Mouse (Mus musculus): ENCODE measurements around the gene Hephl1.
"Not testable (repeated sequence)": the region's sequence is repeated elsewhere in the genome, so short reads cannot be mapped to it uniquely, and the experiment has no call there.

Gene Hephl1

DNA sequence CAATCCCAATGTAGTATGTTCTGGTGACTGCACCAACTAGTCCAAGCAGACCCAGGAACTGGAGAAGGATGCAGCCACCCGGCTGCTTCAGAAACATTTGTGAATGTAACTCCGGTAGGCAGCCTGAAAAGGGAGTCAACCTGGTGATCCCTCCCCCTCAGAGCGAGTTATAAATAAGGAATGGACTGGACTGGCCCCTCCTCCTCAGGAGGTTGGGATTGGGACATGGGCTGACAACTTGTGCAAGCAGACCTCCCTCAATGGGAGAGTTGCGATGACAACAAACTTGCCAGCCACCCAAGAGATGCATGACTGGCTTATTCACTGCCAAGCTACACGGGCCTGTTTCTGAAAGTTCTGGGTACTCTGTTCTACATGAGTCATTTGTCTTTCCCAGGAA is at the start of gene Hephl1:
Gene Hephl1, minus strand, starts transcription at position 101 of the 400 bp plus-strand sequence.
- no peak for DNase-seq

DNA sequence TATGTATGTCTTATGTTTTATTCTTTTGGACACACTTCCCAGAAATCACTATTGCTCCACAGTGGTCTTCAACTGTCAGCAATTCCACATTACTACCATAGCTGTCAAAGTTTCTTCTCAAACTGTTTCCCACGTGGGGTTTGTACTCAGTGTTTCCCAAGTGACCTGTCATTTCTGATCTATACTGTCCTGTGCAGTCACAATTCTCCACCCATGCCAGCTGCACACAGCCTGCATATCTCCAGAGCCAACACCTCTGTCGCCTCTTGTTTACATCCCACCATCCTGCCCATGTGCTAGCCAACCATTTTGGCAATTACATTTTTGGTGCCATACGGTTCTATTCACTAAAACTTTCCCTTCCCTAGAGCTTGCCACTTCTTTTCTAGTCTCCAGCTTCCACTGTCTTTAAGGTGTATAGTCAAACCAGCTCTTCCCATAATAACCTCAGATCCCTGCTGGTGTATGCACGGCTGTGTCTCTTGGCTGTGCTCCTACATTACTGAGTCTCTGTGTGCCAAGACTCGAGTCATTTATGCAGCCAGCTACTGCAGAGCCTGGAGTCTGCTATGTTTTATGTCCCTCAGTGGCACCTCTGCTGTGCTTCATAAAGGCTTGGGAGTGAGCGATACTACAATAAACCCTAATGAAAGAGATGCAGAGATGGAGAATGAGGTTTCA is 37.5 kb upstream of the Hephl1 start:
- no peak for DNase-seq

GRCm38 (mm10) chr9:15140546-15140945 is 28.6 kb upstream of the Hephl1 start:
- no peak for DNase-seq

GRCm38 (mm10) chr9:15125897-15126296 is 14.0 kb upstream of the Hephl1 start:
- DNase-seq, result no peak

DNA sequence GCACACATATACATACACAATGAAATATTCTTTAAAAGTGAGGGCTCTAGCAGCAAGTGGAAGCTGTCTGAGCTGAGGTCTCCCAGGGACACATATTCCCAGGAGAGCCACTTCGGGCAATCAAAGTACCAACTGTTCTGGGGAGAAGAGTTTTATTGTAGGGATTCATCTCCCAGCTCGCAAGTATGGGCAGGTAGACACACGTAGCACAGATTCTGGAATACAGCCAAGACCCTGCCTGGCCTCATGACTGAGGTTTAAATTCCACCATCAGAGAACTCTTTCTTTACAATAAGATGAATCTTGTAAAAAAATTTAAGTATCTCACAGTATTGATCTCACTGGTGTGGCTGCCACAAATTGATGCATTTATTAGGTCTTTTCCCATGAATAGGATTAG is 10.5 kb upstream of the Hephl1 start:
- DNase-seq, result no peak

DNA sequence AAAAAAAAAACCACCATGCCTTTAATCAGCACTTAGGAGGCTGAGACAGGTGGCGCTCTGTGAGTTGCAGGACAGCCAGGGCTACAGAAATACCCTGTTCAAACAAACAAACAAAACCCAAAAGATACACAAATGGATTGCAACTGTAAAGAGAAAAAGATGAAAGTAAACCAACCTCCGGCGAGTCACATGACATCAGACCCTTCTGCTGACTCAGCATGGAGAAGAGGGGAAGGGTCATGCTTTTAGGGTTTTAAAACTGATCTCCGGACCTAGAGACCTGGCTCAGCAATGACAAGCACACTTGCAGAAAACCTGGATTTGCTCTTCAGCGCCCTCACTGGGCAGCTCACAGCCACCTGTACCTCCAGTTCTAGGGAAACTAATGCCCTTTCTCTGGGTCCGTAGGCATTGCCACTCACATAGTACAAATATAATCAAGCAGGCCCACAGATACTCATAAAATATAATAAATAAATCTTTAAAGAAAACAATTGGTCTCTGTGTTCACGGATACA is 9.0 kb upstream of the Hephl1 start:
- no peak for DNase-seq

DNA sequence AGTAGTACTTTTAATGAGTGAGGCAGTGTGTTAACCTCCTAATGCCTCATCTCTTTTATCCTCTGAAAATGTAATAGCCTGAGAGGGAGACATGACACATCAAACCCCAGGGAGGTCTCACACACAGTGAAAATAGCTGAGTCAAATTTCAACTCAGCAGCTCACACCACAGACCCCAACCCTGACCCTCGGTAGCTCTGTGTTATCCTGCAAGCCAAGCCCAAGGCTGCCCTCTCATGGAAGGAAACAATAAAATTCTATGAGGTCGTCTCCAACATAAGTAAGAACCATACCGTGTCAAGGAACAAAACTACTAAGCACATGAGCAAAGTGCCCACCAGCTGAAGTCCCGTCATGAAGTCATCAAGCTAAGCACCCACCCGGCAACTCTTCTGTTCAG is 8.3 kb upstream of the Hephl1 start:
- no peak for DNase-seq

- DNase-seq, result no peak
Observed at GRCm38 (mm10) chr9:15119515-15119914, 7.6 kb upstream of the Hephl1 start.

- no peak for DNase-seq
Observed at GRCm38 (mm10) chr9:15116165-15116564, 4.3 kb upstream of the Hephl1 start.

DNA sequence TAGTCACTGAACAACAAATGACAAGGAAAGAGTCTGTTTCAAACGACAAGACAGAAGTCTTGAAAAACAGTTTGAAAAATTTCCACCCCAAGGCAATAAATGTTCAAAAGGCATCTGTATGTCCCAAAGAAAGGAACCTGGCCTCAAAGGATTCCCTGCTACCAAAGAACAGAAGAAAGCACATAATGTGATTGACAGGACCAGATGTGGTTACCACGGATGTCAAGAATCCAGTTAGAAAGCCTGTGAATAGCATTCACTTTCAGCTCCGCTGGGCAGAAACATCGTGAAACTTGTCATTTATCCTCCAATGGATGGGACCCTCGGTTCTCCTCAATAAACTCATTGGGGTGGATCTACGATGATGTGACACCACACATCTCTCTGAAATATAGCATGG is 2.2 kb upstream of the Hephl1 start:
- DNase-seq, result no peak

GRCm38 (mm10) chr9:15108101-15108500 is 3.8 kb downstream of the Hephl1 start:
- no peak for DNase-seq

- no peak for DNase-seq
Observed at GRCm38 (mm10) chr9:15105136-15105535, 6.8 kb downstream of the Hephl1 start.

- no peak for DNase-seq
Observed at GRCm38 (mm10) chr9:15103579-15104300, 8.2 kb downstream of the Hephl1 start.

DNA sequence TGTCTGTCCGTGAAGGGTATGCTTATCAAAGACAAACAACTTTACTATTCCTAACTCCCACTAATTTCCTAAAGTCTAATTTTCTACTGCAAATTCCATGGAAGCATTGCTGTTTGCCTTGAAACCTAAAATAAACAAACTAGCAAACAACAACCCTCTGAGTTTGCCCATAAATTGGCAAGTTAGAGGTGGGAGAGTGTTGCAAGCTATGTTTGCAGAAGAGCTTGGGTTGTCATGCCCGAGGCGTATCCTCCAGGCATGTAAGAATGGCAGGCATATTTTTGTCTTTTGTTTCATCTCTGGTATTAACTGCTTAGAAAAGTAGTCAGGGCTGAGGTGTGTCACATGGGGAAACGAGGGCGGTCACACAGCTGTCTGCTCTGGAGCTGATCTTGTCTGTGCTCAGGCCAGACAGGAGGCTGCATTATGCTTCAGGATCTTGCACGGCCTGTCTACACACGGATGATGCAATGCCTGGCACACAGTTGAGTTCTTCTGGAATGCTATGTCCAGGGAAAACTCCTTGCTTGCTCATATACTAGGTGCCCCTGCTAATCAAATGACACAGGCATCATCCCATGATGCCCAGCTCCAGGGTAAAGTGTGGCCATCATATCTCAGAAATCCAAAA is 10.3 kb downstream of the Hephl1 start:
- DNase-seq, result no peak

DNA sequence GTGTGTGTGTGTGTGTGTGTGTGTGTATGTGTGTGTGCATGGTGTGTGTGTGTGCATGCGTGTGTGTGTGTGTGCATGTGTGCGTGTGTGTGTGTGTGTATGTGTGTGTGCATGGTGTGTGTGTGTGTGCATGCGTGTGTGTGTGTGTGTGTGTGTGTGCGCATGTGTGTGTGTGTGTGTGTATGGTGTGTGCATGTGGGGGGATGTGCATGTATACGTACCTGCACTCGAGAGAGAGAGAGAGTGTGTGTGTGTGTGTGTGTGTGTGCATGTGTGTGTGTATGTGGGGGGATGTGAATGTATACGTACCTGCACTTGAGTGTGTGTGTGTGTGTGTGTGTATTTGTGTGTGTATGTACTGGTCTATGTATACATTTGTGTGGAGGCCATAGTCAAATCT is 13.5 kb downstream of the Hephl1 start:
- not testable (repeated sequence) for DNase-seq

DNA sequence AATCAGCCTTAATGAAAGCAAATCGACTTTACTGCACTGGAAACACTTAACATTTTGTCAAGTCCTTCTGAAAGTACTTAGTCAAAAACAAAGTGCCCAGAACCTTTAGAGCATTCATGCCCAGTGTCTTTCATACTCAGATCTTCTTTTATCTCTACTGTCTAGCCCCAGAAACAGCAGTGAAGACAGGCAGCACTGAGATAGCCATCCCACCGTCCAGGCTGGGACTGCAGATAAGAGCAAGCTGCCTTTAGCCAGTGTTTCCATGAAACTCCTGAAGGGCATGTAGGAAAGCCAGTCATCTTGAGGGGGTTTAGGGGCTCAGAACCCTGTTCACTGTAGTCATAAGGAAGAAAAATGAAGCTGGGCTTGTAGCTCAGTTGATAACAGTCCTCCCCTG is 14.7 kb downstream of the Hephl1 start:
- DNase-seq, result no peak

DNA sequence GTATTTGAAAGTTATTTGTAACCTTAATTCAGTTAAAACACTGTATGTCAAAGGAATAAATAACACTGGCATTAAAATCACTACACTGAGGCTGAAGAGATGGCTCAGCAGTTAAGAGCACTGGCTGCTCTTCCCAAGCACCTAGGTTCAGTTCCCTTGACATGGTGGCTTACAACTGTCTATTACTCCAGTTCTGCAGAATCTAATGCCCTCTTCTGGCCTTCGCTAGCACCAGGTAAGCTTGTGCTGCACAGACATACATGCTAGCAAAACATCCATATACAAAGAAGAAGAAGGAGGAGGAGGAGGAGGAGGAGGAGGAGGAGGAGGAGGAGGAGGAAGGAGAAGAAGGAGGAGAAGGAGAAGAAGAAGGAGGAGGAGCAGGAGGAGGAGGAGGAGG is 15.7 kb downstream of the Hephl1 start:
- DNase-seq, result no peak

DNA sequence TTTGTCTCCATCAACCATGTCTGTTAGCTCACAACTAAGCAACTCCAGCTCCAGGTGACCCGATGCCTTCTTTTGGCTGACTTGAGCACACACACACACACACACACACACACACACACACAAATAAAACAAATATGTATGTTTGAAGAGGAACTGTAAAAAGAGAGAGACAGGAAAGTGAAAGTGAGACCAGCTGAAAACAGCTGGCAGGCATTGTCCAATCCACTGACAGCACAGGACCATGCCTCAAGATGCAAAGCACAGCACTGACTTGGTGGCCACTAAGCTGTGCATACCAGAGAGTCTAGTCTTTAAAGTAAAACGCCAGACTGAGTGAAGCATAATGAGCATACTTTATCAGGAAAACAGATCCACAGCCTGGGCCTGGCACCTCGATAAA is 16.7 kb downstream of the Hephl1 start:
- no peak for DNase-seq

GRCm38 (mm10) chr9:15068686-15069295 is 43.1 kb downstream of the Hephl1 start:
- DNase-seq, result no peak

DNA sequence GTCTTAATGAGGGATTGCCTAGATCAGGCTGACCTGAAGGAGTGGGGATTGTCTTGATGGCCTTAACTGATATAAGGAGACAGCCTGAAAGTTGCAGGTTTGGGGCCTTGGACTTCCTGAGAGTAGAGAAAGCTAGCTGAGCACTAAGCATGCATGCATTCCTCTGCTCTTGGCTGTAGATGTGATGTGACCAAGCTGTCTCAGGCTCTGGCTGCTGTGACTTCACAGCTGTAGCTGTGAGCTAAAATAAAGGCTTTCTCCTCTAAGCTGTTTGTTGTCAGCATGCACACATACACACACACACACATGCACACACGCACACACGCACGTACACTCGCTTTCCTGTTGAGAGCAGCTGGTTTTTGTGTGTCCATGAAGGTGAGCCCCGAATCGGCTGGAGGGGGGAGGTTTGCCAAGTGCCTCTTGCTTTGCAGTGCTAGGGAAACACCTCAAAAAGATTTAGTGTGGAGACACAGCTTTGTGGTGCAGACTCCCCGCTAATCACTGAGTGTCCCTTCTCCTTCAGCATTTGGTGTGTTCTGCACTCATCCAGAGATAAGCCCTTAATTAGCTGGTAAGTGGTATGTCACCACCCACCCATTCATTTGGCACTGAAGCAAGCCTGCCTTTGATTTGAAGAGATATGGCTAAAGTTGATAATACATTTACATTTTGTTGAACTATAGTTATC is 43.8 kb downstream of the Hephl1 start:
- DNase-seq, result no peak

DNA sequence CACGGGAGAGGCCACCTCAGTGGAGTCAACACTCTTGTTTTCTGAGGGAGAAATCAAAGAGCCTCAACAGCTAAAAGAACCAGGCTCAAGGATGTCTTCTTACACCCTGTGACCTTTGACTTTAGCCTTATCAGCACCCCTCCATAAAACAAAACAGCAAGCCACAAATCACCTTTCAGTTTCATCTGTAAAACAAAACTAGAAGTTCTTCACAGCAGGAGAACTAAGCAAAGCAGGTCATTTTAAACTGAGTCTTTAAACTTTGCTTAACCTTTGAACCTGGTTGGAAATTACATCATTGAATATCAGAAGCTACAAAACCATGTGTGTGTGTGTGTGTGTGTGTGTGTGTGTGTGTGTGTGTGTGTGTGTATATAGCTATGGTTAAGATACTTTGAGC is 47.7 kb downstream of the Hephl1 start:
- DNase-seq, result no peak

GRCm38 (mm10) chr9:15060847-15061246 is 51.1 kb downstream of the Hephl1 start:
- no peak for DNase-seq

GRCm38 (mm10) chr9:15060026-15060425 is 51.9 kb downstream of the Hephl1 start:
- no peak for DNase-seq
